Mouse (Mus musculus): ENCODE results near the gene Olfr1393. TPM values are rescaled to one million over a fixed set of nuclear protein-coding genes. Genes with fewer than 3 reads are reported as not detected.
"Not testable (repeated sequence)": the region's sequence is repeated elsewhere in the genome, so short reads cannot be mapped to it uniquely, and the experiment has no call there.

Gene Olfr1393
- total RNA-seq, 1 experiment = not detected

DNA sequence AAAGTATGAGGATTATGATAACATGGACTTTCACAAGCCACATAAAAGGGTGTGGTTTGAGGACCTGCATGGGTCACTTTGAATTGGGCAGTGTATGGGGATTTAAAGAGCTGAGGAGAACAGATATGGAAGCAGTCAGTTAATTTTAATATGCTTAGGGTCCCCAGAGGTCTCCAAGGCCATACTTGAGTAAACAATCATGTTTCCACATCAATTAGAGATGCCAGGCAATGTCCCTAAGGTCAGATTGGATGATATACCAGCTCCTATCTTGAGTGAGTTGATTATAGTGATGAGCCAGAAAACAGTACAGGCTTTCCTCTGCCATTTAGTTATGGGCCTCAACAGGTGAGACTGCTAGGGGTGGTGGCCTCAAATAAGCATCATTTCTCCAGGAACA lies 26.3 kb downstream of the Olfr1393 start, which contains the start of gene Olfr10:
Gene Olfr10 (plus strand): TSS at position 301 of the 400 bp plus-strand sequence.
- DNase-seq (ENCODE audit: low read depth, low spot score) = no peak
- H3K4me1 ChIP-seq (ENCODE audit: control insufficient read depth in 2 of 2, insufficient read depth in 2 of 2, low read length in 2 of 2, poor library complexity in 1 of 2) = no peaks in the 10 kb centered on the region
- in situ Hi-C loops (cut with MboI; ENCODE audit: low sequenced_read_pairs in 2 of 2, unreplicated experiment in 2 of 2) = no loop called here

GRCm38 (mm10) chr11:49308547-49308946 lies 30.4 kb downstream of the Olfr1393 start:
- H3K27ac ChIP-seq (ENCODE audit: insufficient read depth, low read depth, low read length, poor library complexity, severe bottlenecking); in situ Hi-C loops (cut with MboI; ENCODE audit: low sequenced_read_pairs in 2 of 2, unreplicated experiment in 2 of 2); H3K4me1 ChIP-seq (ENCODE audit: control insufficient read depth in 2 of 2, insufficient read depth in 2 of 2, low read length in 2 of 2, poor library complexity in 1 of 2); H3K36me3 ChIP-seq (ENCODE audit: control insufficient read depth, insufficient read depth, low read length, poor library complexity, severe bottlenecking); H3K9me3 ChIP-seq (ENCODE audit: control insufficient read depth, insufficient read depth, low read depth, low read length); H3K9ac ChIP-seq (ENCODE audit: insufficient read depth, low read depth, low read length, poor library complexity, severe bottlenecking); H3K4me3 ChIP-seq (ENCODE audit: insufficient read depth in 1 of 2, low read depth in 1 of 2, low read length in 2 of 2, poor library complexity in 1 of 2, severe bottlenecking in 1 of 2): not testable (repeated sequence)
- TF ChIP-seq MAFK (IDR thresholded peaks at IDR 0.05; ENCODE audit: insufficient read depth, low read depth, low read length) = peak; percentile 40; the same call in 1 of the 2 replicates
- peak; percentile 4 for DNase-seq (ENCODE audit: low read depth, low spot score)

More for the DNA sequence above, 26.3 kb downstream of the Olfr1393 start, which contains the start of gene Olfr10:
- no peak for TF ChIP-seq HCFC1 (IDR thresholded peaks at IDR 0.05; ENCODE audit: borderline replicate concordance, insufficient read depth, low read length)
- no peak for TF ChIP-seq ZC3H11A (IDR thresholded peaks at IDR 0.05; ENCODE audit: borderline replicate concordance, low read depth, low read length)
- no peak for TF ChIP-seq MAFK (IDR thresholded peaks at IDR 0.05; ENCODE audit: insufficient read depth, low read depth, low read length)
- no peak for TF ChIP-seq CHD2 (IDR thresholded peaks at IDR 0.05; ENCODE audit: low read depth, low read length)
- no peak for TF ChIP-seq ZNF384 (IDR thresholded peaks at IDR 0.05; ENCODE audit: low read depth, low read length)
- Histone ChIP-seq H3K27ac (ENCODE audit: insufficient read depth, low read depth, low read length, poor library complexity, severe bottlenecking) (no peak within 1 kb of the TSS), H3K4me3 (ENCODE audit: insufficient read depth in 1 of 2, low read depth in 1 of 2, low read length in 2 of 2, poor library complexity in 1 of 2, severe bottlenecking in 1 of 2) (no peak within 1 kb of the TSS), H3K9ac (ENCODE audit: insufficient read depth, low read depth, low read length, poor library complexity, severe bottlenecking) (no peak within 1 kb of the TSS), H3K36me3 (ENCODE audit: control insufficient read depth, insufficient read depth, low read length, poor library complexity, severe bottlenecking) (no peaks in the 10 kb centered on the region), H3K9me3 (ENCODE audit: control insufficient read depth, insufficient read depth, low read depth, low read length) (no peaks in the 10 kb centered on the region)

- Histone ChIP-seq H3K9me3 (ENCODE audit: control insufficient read depth, insufficient read depth, low read depth, low read length) (no peaks in the 10 kb centered on the region), H3K27ac (ENCODE audit: insufficient read depth, low read depth, low read length, poor library complexity, severe bottlenecking) (no peak within 1 kb of the TSS), H3K9ac (ENCODE audit: insufficient read depth, low read depth, low read length, poor library complexity, severe bottlenecking) (no peak within 1 kb of the TSS), H3K4me3 (ENCODE audit: insufficient read depth in 1 of 2, low read depth in 1 of 2, low read length in 2 of 2, poor library complexity in 1 of 2, severe bottlenecking in 1 of 2) (no peak within 1 kb of the TSS), H3K36me3 (ENCODE audit: control insufficient read depth, insufficient read depth, low read length, poor library complexity, severe bottlenecking) (no peaks in the 10 kb centered on the region), H3K4me1 (ENCODE audit: control insufficient read depth in 2 of 2, insufficient read depth in 2 of 2, low read length in 2 of 2, poor library complexity in 1 of 2) (no peaks in the 10 kb centered on the region)
- no peak for DNase-seq (ENCODE audit: low read depth, low spot score)
- in situ Hi-C loops (cut with MboI; ENCODE audit: low sequenced_read_pairs in 2 of 2, unreplicated experiment in 2 of 2) = no loop called here
- TF ChIP-seq CHD2 (IDR thresholded peaks at IDR 0.05; ENCODE audit: low read depth, low read length) (no peak), MAFK (IDR thresholded peaks at IDR 0.05; ENCODE audit: insufficient read depth, low read depth, low read length) (no peak), HCFC1 (IDR thresholded peaks at IDR 0.05; ENCODE audit: borderline replicate concordance, insufficient read depth, low read length) (no peak), ZC3H11A (IDR thresholded peaks at IDR 0.05; ENCODE audit: borderline replicate concordance, low read depth, low read length) (no peak), ZNF384 (IDR thresholded peaks at IDR 0.05; ENCODE audit: low read depth, low read length) (no peak)
Measured at GRCm38 (mm10) chr11:49322442-49322841, 44.3 kb downstream of the Olfr1393 start, which contains the start of gene Olfr1391. TSS of gene Olfr1391 (plus strand) at chr11:49322742.

DNA sequence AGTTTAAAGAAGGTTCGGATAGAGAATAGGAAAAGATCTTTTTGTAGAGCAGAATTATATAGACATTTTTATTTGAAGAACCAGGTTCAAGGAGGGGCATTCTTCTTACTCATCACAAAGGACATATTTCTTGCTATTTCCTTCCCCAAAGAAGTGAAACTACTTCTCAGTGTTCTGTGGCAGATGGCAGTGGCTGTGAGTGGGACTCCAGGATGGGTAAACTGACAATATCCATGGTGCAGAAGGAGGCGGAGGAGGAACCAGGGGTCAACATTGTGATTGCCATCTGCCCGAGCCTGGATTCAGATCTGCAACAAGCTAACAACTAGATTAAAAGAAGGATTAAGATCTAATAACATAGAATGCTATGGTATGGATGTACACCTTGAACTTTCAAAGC lies 48.6 kb downstream of the Olfr1393 start:
- Histone ChIP-seq H3K9ac (ENCODE audit: insufficient read depth, low read depth, low read length, poor library complexity, severe bottlenecking) (no peak overlapping the region), H3K36me3 (ENCODE audit: control insufficient read depth, insufficient read depth, low read length, poor library complexity, severe bottlenecking) (no peaks in the 10 kb centered on the region), H3K27ac (ENCODE audit: insufficient read depth, low read depth, low read length, poor library complexity, severe bottlenecking) (no peak overlapping the region), H3K4me3 (ENCODE audit: insufficient read depth in 1 of 2, low read depth in 1 of 2, low read length in 2 of 2, poor library complexity in 1 of 2, severe bottlenecking in 1 of 2) (no peak overlapping the region), H3K9me3 (ENCODE audit: control insufficient read depth, insufficient read depth, low read depth, low read length) (no peaks in the 10 kb centered on the region), H3K4me1 (ENCODE audit: control insufficient read depth in 2 of 2, insufficient read depth in 2 of 2, low read length in 2 of 2, poor library complexity in 1 of 2) (no peaks in the 10 kb centered on the region)
- in situ Hi-C loops (cut with MboI; ENCODE audit: low sequenced_read_pairs in 2 of 2, unreplicated experiment in 2 of 2) = no loop called here
- TF ChIP-seq MAFK (IDR thresholded peaks at IDR 0.05; ENCODE audit: insufficient read depth, low read depth, low read length) = no peak
- TF ChIP-seq ZC3H11A (IDR thresholded peaks at IDR 0.05; ENCODE audit: borderline replicate concordance, low read depth, low read length) = no peak
- TF ChIP-seq ZNF384 (IDR thresholded peaks at IDR 0.05; ENCODE audit: low read depth, low read length) = no peak
- no peak for TF ChIP-seq HCFC1 (IDR thresholded peaks at IDR 0.05; ENCODE audit: borderline replicate concordance, insufficient read depth, low read length)
- no peak for TF ChIP-seq CHD2 (IDR thresholded peaks at IDR 0.05; ENCODE audit: low read depth, low read length)
- no peak for DNase-seq (ENCODE audit: low read depth, low spot score)

- Histone ChIP-seq H3K9me3 (ENCODE audit: control insufficient read depth, insufficient read depth, low read depth, low read length) (no peaks in the 10 kb centered on the region), H3K4me1 (ENCODE audit: control insufficient read depth in 2 of 2, insufficient read depth in 2 of 2, low read length in 2 of 2, poor library complexity in 1 of 2) (no peaks in the 10 kb centered on the region), H3K4me3 (ENCODE audit: insufficient read depth in 1 of 2, low read depth in 1 of 2, low read length in 2 of 2, poor library complexity in 1 of 2, severe bottlenecking in 1 of 2) (no peak overlapping the region), H3K9ac (ENCODE audit: insufficient read depth, low read depth, low read length, poor library complexity, severe bottlenecking) (no peak overlapping the region), H3K27ac (ENCODE audit: insufficient read depth, low read depth, low read length, poor library complexity, severe bottlenecking) (no peak overlapping the region), H3K36me3 (ENCODE audit: control insufficient read depth, insufficient read depth, low read length, poor library complexity, severe bottlenecking) (no peaks in the 10 kb centered on the region)
- TF ChIP-seq ZNF384 (IDR thresholded peaks at IDR 0.05; ENCODE audit: low read depth, low read length) (no peak), ZC3H11A (IDR thresholded peaks at IDR 0.05; ENCODE audit: borderline replicate concordance, low read depth, low read length) (no peak), HCFC1 (IDR thresholded peaks at IDR 0.05; ENCODE audit: borderline replicate concordance, insufficient read depth, low read length) (no peak), CHD2 (IDR thresholded peaks at IDR 0.05; ENCODE audit: low read depth, low read length) (no peak), MAFK (IDR thresholded peaks at IDR 0.05; ENCODE audit: insufficient read depth, low read depth, low read length) (no peak)
- in situ Hi-C loops (cut with MboI; ENCODE audit: low sequenced_read_pairs in 2 of 2, unreplicated experiment in 2 of 2) = no loop called here
- DNase-seq (ENCODE audit: low read depth, low spot score) = no peak
Measured at GRCm38 (mm10) chr11:49329686-49330085, 51.6 kb downstream of the Olfr1393 start.

Other genes starting within 250 kb of the Olfr1393 start
- 0.53 and 0.54 TPM in 2 replicates for gene 9930111J21Rik2, start 227.1 kb upstream of the Olfr1393 start, total RNA-seq (2012; rRNA removed)
- gene Tgtp2, start 214.1 kb upstream of the Olfr1393 start, total RNA-seq (2012; rRNA removed) = not detected in 2 replicates
- gene Ifi47, start 201.7 kb upstream of the Olfr1393 start, total RNA-seq (2012; rRNA removed) = 0.22 TPM in 1 of 2 replicates, not detected in the other
- not detected in 2 replicates for gene Olfr1396, start 163.4 kb upstream of the Olfr1393 start, total RNA-seq (2012; rRNA removed)
- gene Olfr1395, start 136.0 kb upstream of the Olfr1393 start, total RNA-seq (2012; rRNA removed) = not detected in 2 replicates
- not detected in 2 replicates for gene Olfr1394, start 123.9 kb upstream of the Olfr1393 start, total RNA-seq (2012; rRNA removed)
- gene Btnl9, start 91.1 kb upstream of the Olfr1393 start, total RNA-seq (2012; rRNA removed) = 0.09 and 0.48 TPM in 2 replicates
- gene Zfp62, start 75.0 kb upstream of the Olfr1393 start, total RNA-seq (2012; rRNA removed) = 25.2 and 28.7 TPM in 2 replicates
- 43.1 and 54.2 TPM in 2 replicates for gene Mgat1, start 34.1 kb upstream of the Olfr1393 start, total RNA-seq (2012; rRNA removed)
- gene Olfr1392, start 7.0 kb downstream of the Olfr1393 start, total RNA-seq (2012; rRNA removed) = not detected in 2 replicates
- gene Olfr10, start 26.4 kb downstream of the Olfr1393 start, total RNA-seq (2012; rRNA removed) = not detected in 2 replicates
- not detected in 2 replicates for gene Olfr1391, start 44.4 kb downstream of the Olfr1393 start, total RNA-seq (2012; rRNA removed)
- gene Olfr1390, start 56.9 kb downstream of the Olfr1393 start, total RNA-seq (2012; rRNA removed) = not detected in 2 replicates
- gene Olfr1389, start 144.8 kb downstream of the Olfr1393 start, total RNA-seq (2012; rRNA removed) = not detected in 2 replicates
- 8.4 and 9.4 TPM in 2 replicates for gene Olfr1388, start 158.3 kb downstream of the Olfr1393 start, total RNA-seq (2012; rRNA removed)
- gene Olfr1387, start 177.0 kb downstream of the Olfr1393 start, total RNA-seq (2012; rRNA removed) = not detected in 2 replicates
- not detected in 2 replicates for gene Olfr1386, start 186.7 kb downstream of the Olfr1393 start, total RNA-seq (2012; rRNA removed)
- 0.04 and 0.26 TPM in 2 replicates for gene Olfr1385, start 210.8 kb downstream of the Olfr1393 start, total RNA-seq (2012; rRNA removed)
- not detected in 2 replicates for gene Olfr1384, start 228.4 kb downstream of the Olfr1393 start, total RNA-seq (2012; rRNA removed)
- gene Olfr1383, start 241.3 kb downstream of the Olfr1393 start, total RNA-seq (2012; rRNA removed) = not detected in 2 replicates
- not detected in 2 replicates for gene Olfr1382, start 249.9 kb downstream of the Olfr1393 start, total RNA-seq (2012; rRNA removed)